Mouse (Mus musculus) C2C12 (cell line): ENCODE results near the gene Mien1.

ENCODE experiments used
- CEBPB ChIP-seq: IDR thresholded peaks from one replicate; pipeline ENCODE4 v1.6.1; 2011; ENCODE audit warnings: low read depth, mild to moderate bottlenecking, control low read depth, moderate library complexity
- CTCF ChIP-seq: IDR thresholded peaks from one replicate; pipeline ENCODE4 v1.5.1; 2011; ENCODE audit not compliant: control insufficient read depth, insufficient read depth, insufficient read length
- FOSL1 ChIP-seq: IDR thresholded peaks from one replicate; pipeline ENCODE4 v1.8.0; 2011; ENCODE audit warnings: mild to moderate bottlenecking, low read length; ENCODE audit not compliant: poor library complexity, insufficient read depth, severe bottlenecking
- MAX ChIP-seq: IDR thresholded peaks from one replicate; pipeline ENCODE4 v1.6.1; 2011; ENCODE audit warnings: mild to moderate bottlenecking, control low read depth
- MYOD1 ChIP-seq: IDR thresholded peaks from one replicate; pipeline ENCODE4 v1.6.1; 2011; ENCODE audit warnings: low read depth; ENCODE audit not compliant: control insufficient read depth, insufficient read length
- MYOG ChIP-seq: IDR thresholded peaks from one replicate; pipeline ENCODE4 v1.6.1; 2011; ENCODE audit not compliant: control insufficient read depth, insufficient read length; ENCODE audit errors: extremely low read depth
- USF1 ChIP-seq: IDR thresholded peaks from one replicate; pipeline ENCODE4 v1.6.1; 2011; ENCODE audit warnings: low read depth, mild to moderate bottlenecking, control low read depth, moderate library complexity

DNA sequence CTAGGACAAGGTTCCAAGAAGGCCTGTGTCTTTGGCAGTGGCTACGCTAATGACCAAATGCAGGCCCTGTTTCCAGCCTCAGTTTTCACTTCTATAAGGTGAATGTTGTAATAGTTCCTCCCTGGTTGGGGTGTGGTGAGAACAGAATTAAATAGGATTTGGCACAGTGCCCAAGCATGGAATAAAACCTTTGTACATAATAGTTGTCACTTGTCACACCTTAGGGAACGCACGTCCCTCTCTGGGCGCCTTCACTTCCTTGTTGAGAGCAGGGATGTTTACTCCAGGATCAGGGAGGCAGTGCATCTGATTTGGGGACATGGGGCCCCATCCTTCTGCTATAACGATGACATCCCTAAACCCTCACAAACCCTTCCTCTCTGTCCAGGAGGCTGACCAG, 10.4 kb downstream of the Mien1 start:
- TF ChIP-seq CTCF (no peak), MYOD1 (no peak), MAX (no peak), USF1 (no peak), FOSL1 (no peak), MYOG (no peak), CEBPB (no peak)
